Mouse (Mus musculus): Measurements from ENCODE around the gene Fosl2. TPM values are rescaled to one million over a fixed set of nuclear protein-coding genes. Genes with fewer than 3 reads are reported as not detected.

Gene Fosl2
- polyA plus RNA-seq, 1 experiment from 2014 or later = 0.70 TPM

Other genes with a start within 250 kb of the Fosl2 start
- gene Plb1, start 96.9 kb downstream of the Fosl2 start, polyA plus RNA-seq (2015; fragmentation: Nextera tagmentation; extraction: Ambion mirVana) = 0.05 TPM in 1 of 2 replicates, not detected in the other